Mouse (Mus musculus) intestine, postnatal 0 days (tissue): Measurements from ENCODE around the gene Hfe. TPM values are rescaled to one million over a fixed set of nuclear protein-coding genes. Genes with fewer than 3 reads are reported as not detected.
A peak's percentile ranks its signal among the peaks of the same experiment; 100 is the strongest.

Experiments
- ATAC-seq: fragments of 200-750 bp; cut with Nextera tagmentation; 2 replicates; pipeline ENCODE4 v1.8.0; 2017; ENCODE audit warnings: mild to moderate bottlenecking, moderate TSS enrichment, moderate library complexity
- H3K27ac ChIP-seq: fragments of 300-500 bp; sonication (generic); 2 replicates; pipeline ENCODE4 v1.5.1; 2014; ENCODE audit warnings: mild to moderate bottlenecking, low read depth, low read length, moderate library complexity
- H3K27me3 ChIP-seq: fragments of 300-500 bp; sonication (generic); replicated peaks from 2 replicates; pipeline ENCODE4 v1.6.1; 2014; ENCODE audit warnings: low read length, mixed read lengths; ENCODE audit not compliant: control insufficient read depth, insufficient read depth
- H3K36me3 ChIP-seq: fragments of 300-500 bp; sonication (generic); 2 replicates; pipeline ENCODE4 v1.6.1; 2014; ENCODE audit warnings: mild to moderate bottlenecking, moderate library complexity; ENCODE audit not compliant: control insufficient read depth, insufficient read depth
- H3K4me1 ChIP-seq: fragments of 300-500 bp; sonication (generic); replicated peaks from 2 replicates; pipeline ENCODE4 v1.6.1; 2014; ENCODE audit warnings: antibody characterized with exemption, low read length, mixed read lengths; ENCODE audit not compliant: control insufficient read depth, insufficient read depth
- H3K4me2 ChIP-seq: fragments of 300-500 bp; sonication (generic); replicated peaks from 2 replicates; pipeline ENCODE4 v1.6.1; 2014; ENCODE audit warnings: low read depth, mild to moderate bottlenecking, moderate library complexity
- H3K4me3 ChIP-seq: fragments of 300-500 bp; sonication (generic); 2 replicates; pipeline ENCODE4 v1.5.1; 2014; ENCODE audit warnings: low read depth, low read length
- H3K9ac ChIP-seq: fragments of 300-500 bp; sonication (generic); 2 replicates; pipeline ENCODE4 v1.6.1; 2014; ENCODE audit warnings: mild to moderate bottlenecking, low read depth, low read length
- H3K9me3 ChIP-seq: fragments of 300-500 bp; sonication (generic); 2 replicates; pipeline ENCODE4 v1.6.1; 2016; ENCODE audit warnings: mixed run types; ENCODE audit not compliant: control insufficient read depth
- CTCF ChIP-seq: sonication (generic); IDR thresholded peaks from 2 replicates; pipeline ENCODE4 v1.5.1; 2016; ENCODE audit warnings: low read depth, mild to moderate bottlenecking, control low read depth, antibody characterized with exemption, moderate library complexity
- WGBS: fragments of 180-500 bp; shearing (Covaris S2); extraction: QIAGEN DNeasy Blood & Tissue Kit; methylation state at CpG from one replicate; pipeline ENCODE4 v1.1.7; 2014; 5-methylcytosine and 5-hydroxymethylcytosine counted together
- polyA plus RNA-seq: library from polyadenylated mRNA; unstranded; fragments of >200 nt; fragmentation: Nextera tagmentation; extraction: Ambion mirVana; gene quantifications from 2 replicates; pipeline ENCODE4 v1.2.1, GENCODE M21; 2015

Gene Hfe
- polyA plus RNA-seq, 1 experiment from 2014 or later = 12.5 TPM

DNA sequence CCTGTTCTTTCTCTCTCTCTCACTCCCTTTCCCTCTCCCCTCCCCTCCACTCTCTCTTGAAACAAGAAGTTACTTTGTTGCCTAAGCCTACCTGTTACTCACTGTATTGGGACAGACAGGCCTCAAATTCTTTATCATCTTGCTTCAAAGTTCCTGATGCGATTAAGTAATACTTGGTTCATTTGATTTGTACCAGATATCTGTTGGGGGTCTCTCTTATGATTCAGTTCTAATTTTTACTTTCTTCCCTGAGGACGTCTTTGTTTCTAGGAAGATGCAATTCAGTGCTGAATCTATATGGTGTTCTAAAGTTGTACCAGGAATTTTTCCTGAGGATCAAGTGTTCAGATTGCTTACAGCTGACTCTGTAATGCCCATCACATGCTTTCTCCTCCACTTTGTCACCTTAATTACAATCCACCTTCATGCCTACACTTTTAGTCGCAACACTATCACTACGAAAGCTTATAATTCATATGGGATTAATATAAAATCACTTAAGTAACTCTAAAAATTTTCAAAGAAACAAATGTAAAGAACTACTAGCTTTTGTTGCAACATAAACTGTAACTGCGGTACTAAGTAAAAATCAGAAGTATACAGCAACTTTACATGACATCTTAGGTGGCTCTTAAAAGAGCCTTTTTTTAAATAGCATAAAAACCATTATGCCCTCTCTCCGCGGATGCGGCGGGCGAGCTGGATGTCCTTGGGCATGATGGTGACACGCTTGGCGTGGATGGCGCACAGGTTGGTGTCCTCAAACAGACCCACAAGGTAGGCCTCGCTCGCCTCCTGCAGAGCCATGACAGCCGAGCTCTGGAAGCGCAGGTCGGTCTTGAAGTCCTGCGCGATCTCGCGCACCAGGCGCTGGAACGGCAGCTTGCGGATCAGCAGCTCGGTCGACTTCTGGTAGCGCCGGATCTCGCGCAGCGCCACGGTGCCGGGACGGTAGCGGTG is 34.0 kb upstream of the Hfe start:
- no peak overlapping the region for H3K9ac ChIP-seq
- H3K4me3 ChIP-seq = peak overlapping the region; percentile 36
- no peaks in the 10 kb centered on the region for H3K27me3 ChIP-seq
- no peak for TF ChIP-seq CTCF
- H3K9me3 ChIP-seq = no peaks in the 10 kb centered on the region
- H3K4me2 ChIP-seq = peak overlapping the region; percentile 68
- H3K27ac ChIP-seq = no peak overlapping the region
- ATAC-seq = no peak
- H3K4me1 ChIP-seq = peaks cover 4% of the 10 kb centered on the region; the same call in 1 of the 2 replicates
- 2% methylated on average over 14 of the region's 36 CpGs for WGBS
- H3K36me3 ChIP-seq = no peaks in the 10 kb centered on the region

DNA sequence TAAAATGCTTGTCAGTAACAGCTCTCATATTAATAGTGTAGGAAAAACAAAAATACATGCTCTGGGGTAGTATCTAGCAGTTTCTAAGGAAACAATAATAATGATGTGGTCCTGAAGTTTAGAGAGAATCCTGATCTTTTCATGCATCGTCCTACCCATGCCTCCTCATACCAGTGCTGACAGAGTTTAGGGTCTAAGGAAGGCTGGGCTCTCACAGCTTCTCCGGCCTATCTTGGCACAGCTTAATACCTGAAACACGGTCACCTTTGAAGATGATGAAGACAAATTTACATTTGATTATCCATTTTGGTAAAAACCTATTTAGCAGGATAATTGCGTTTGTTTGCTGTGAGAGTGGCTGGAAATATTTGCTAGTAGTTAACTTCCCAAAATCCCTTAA is 33.3 kb upstream of the Hfe start:
- no peak overlapping the region for H3K27ac ChIP-seq

DNA sequence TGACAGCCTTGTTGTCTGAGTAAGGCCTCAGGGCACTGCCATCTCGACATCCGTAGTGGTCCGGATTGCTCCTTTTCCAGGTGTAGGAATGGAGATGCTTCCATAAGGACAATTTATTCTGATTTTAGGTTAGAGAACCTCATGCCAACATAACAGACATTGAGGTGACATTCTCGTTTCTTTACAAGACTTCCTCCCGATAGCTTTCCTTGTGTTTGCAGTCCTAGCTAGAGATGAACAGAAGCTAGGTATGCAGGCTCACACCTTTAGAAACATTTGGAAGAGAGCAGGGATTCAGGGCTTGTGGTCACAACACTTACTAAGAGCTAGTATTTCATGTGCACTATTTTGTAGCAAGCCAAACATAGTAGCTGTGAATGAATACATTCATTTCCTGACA is 32.6 kb upstream of the Hfe start:
- no peak for ATAC-seq
- WGBS = 77% methylated on average over 5 of the region's 5 CpGs
- Histone ChIP-seq H3K27me3 (no peaks in the 10 kb centered on the region), H3K9ac (no peak overlapping the region), H3K9me3 (no peaks in the 10 kb centered on the region), H3K27ac (no peak overlapping the region), H3K4me1 (peaks cover 4% of the 10 kb centered on the region; the same call in 1 of the 2 replicates), H3K4me3 (no peak overlapping the region), H3K36me3 (no peaks in the 10 kb centered on the region), H3K4me2 (no peak overlapping the region)
- no peak for TF ChIP-seq CTCF

More for the DNA sequence above, 33.3 kb upstream of the Hfe start:
- ATAC-seq = no peak
- Histone ChIP-seq H3K4me3 (peak overlapping the region; percentile 36; the same call in 1 of the 2 replicates), H3K4me1 (peaks cover 4% of the 10 kb centered on the region; the same call in 1 of the 2 replicates), H3K9me3 (no peaks in the 10 kb centered on the region), H3K27me3 (no peaks in the 10 kb centered on the region), H3K4me2 (peak overlapping the region; percentile 68; the same call in 1 of the 2 replicates), H3K36me3 (no peaks in the 10 kb centered on the region), H3K9ac (no peak overlapping the region)
- no peak for TF ChIP-seq CTCF
- 29% methylated on average over 4 of the region's 4 CpGs for WGBS

GRCm38 (mm10) chr13:23742007-23742406 is 31.4 kb upstream of the Hfe start:
- H3K9ac ChIP-seq = no peak overlapping the region
- H3K9me3 ChIP-seq = no peaks in the 10 kb centered on the region
- no peak overlapping the region for H3K4me2 ChIP-seq
- ATAC-seq = no peak
- no peaks in the 10 kb centered on the region for H3K4me1 ChIP-seq
- H3K27me3 ChIP-seq = no peaks in the 10 kb centered on the region
- H3K27ac ChIP-seq = no peak overlapping the region
- H3K4me3 ChIP-seq = no peak overlapping the region
- TF ChIP-seq CTCF = no peak
- H3K36me3 ChIP-seq = no peaks in the 10 kb centered on the region

- 64% methylated on average over 5 of the region's 5 CpGs for WGBS
- no peaks in the 10 kb centered on the region for H3K4me1 ChIP-seq
- H3K27ac ChIP-seq = peak overlapping the region; percentile 97; the same call in 1 of the 2 replicates
- H3K27me3 ChIP-seq = no peaks in the 10 kb centered on the region
- ATAC-seq = no peak
- no peaks in the 10 kb centered on the region for H3K36me3 ChIP-seq
- no peak for TF ChIP-seq CTCF
- H3K4me3 ChIP-seq = no peak overlapping the region
- no peak overlapping the region for H3K9ac ChIP-seq
- peak overlapping the region; percentile 85 for H3K4me2 ChIP-seq
- H3K9me3 ChIP-seq = no peaks in the 10 kb centered on the region
Measured at GRCm38 (mm10) chr13:23740910-23741309, 30.3 kb upstream of the Hfe start.

- no peaks in the 10 kb centered on the region for H3K27me3 ChIP-seq
- H3K36me3 ChIP-seq = no peaks in the 10 kb centered on the region
- WGBS = 20% methylated on average over 13 of the region's 13 CpGs
- H3K9me3 ChIP-seq = no peaks in the 10 kb centered on the region
- no peak for ATAC-seq
- H3K4me3 ChIP-seq = peak overlapping the region; percentile 60
- H3K9ac ChIP-seq = peak overlapping the region; percentile 90
- H3K27ac ChIP-seq = peak overlapping the region; percentile 97
- TF ChIP-seq CTCF = no peak
- H3K4me1 ChIP-seq = no peaks in the 10 kb centered on the region
- peak overlapping the region; percentile 85 for H3K4me2 ChIP-seq
Measured at GRCm38 (mm10) chr13:23740256-23740840, 29.7 kb upstream of the Hfe start.
